Mouse (Mus musculus) forebrain, embryonic 14.5 days (tissue): Measurements from ENCODE around the gene Vwa5b1. TPM values are rescaled to one million over a fixed set of nuclear protein-coding genes. Genes with fewer than 3 reads are reported as not detected.
A peak's percentile ranks its signal among the peaks of the same experiment; 100 is the strongest.

Experiments used
- ATAC-seq: fragments of 200-750 bp; cut with Nextera tagmentation; 2 replicates; pipeline ENCODE4 v1.8.0; 2017; ENCODE audit warnings: mild to moderate bottlenecking, moderate library complexity
- DNase-seq: peaks from one replicate; pipeline ENCODE4 v3.0.0-alpha.2; 2015; ENCODE audit warnings: low spot score
- H3K27ac ChIP-seq: fragments of 300-500 bp; sonication (generic); 2 replicates; pipeline ENCODE4 v1.5.1; 2014; ENCODE audit warnings: low read depth, mild to moderate bottlenecking, control low read depth, low read length, moderate library complexity
- H3K27me3 ChIP-seq: fragments of 300-500 bp; sonication (generic); replicated peaks from 2 replicates; pipeline ENCODE4 v1.6.1; 2014; ENCODE audit warnings: low read length, control low read depth, mixed read lengths; ENCODE audit not compliant: control insufficient read depth, insufficient read depth
- H3K36me3 ChIP-seq: fragments of 300-500 bp; sonication (generic); 2 replicates; pipeline ENCODE4 v1.6.1; 2014; ENCODE audit warnings: low read length, control low read depth; ENCODE audit not compliant: control insufficient read depth, insufficient read depth
- H3K4me1 ChIP-seq: fragments of 300-500 bp; sonication (generic); 2 replicates; pipeline ENCODE4 v1.6.1; 2014; ENCODE audit warnings: antibody characterized with exemption, low read length, control low read depth; ENCODE audit not compliant: control insufficient read depth, insufficient read depth
- H3K4me2 ChIP-seq: fragments of 300-500 bp; sonication (generic); 2 replicates; pipeline ENCODE4 v1.6.1; 2014; ENCODE audit warnings: mild to moderate bottlenecking, control low read depth, low read length
- H3K4me3 ChIP-seq: fragments of 300-500 bp; sonication (generic); 2 replicates; pipeline ENCODE4 v1.5.1; 2014; ENCODE audit warnings: low read depth, low read length, control low read depth
- H3K9ac ChIP-seq: fragments of 300-500 bp; sonication (generic); 2 replicates; pipeline ENCODE4 v1.6.1; 2014; ENCODE audit warnings: mild to moderate bottlenecking, low read length, control low read depth, moderate library complexity
- H3K9me3 ChIP-seq: fragments of 300-500 bp; sonication (generic); replicated peaks from 2 replicates; pipeline ENCODE4 v1.6.1; 2016; ENCODE audit warnings: low read length, control low read depth, mixed read lengths; ENCODE audit not compliant: control insufficient read depth
- WGBS: fragments of 180-500 bp; shearing (Covaris S2); extraction: QIAGEN DNeasy Blood & Tissue Kit; methylation state at CpG from one replicate; pipeline ENCODE4 v1.1.7; 2014; 5-methylcytosine and 5-hydroxymethylcytosine counted together
- polyA plus RNA-seq: library from polyadenylated mRNA; unstranded; fragments of >200 nt; fragmentation: Nextera tagmentation; extraction: Ambion mirVana; gene quantifications from 2 replicates; pipeline ENCODE4 v1.2.1, GENCODE M21; 2014

The Vwa5b1 gene
- polyA plus RNA-seq, 1 experiment from 2014 or later: 0.30 TPM

DNA sequence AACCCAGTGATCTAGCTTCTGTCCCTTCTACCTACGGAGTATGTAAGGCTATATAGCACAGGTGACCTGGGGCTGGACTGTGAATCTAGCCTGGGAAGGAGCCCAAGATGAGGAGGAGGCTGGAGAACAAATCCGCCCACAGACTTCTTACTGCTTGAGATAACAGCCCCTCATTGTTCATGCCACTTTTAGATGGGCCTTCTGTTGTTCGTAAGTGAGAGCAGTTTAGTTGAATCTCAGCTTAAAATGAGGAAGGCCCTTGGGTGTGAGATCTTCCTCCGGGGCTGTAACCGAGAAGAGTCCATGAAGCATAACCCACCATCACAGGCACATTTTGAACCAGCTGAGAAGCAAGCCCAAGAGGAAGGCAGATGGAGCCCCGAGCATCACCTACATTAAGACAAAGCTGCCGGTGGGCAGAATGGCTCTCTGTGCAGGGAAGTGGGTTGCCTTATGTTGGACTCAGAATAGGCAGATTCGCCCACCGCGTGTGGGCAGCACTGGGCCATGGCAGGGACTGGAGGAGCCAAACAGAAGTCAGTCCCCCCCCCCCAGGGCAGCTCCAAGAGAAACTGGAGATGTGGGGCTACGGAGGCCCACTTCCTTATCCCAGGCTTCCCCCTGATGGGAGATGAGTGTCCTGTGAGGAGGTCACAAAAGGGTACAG is 24.4 kb upstream of the Vwa5b1 start:
- Histone ChIP-seq H3K4me1 (0 out of 2 replicates have a peak, but pooled peaks cover 2% of the 10 kb centered on the region), H3K4me2 (no peak overlapping the region), H3K9ac (no peak overlapping the region), H3K9me3 (no peaks in the 10 kb centered on the region), H3K4me3 (no peak overlapping the region), H3K27me3 (no peaks in the 10 kb centered on the region), H3K36me3 (no peaks in the 10 kb centered on the region), H3K27ac (no peak overlapping the region)
- ATAC-seq (no peak), DNase-seq (no peak)
- WGBS: 81% methylated on average over 11 of the region's 11 CpGs

DNA sequence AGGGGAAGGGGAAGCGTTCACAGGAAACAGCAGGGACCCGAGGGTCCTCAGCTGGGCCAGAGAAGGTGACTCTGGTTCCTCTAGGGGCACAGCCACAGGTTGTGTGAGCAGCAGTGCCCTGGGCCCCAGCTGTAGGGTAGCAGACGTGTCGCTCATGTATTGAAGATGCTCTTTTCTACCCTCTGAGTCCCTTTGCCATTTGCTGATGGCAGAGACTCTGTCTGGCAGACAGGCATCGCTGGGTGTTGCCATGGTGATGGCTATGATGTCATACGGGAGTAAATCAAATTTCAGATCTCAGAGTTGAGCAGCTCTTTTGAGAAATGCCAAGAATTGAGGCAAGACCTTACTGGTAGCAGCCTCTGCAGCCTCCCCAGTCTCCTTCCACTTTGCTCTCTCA is 17.4 kb upstream of the Vwa5b1 start:
- no peaks in the 10 kb centered on the region for H3K36me3 ChIP-seq
- DNase-seq (peak; percentile 82), ATAC-seq (no peak)
- no peak overlapping the region for H3K9ac ChIP-seq
- H3K27ac ChIP-seq: no peak overlapping the region
- no peak overlapping the region for H3K4me2 ChIP-seq
- 28% methylated on average over 6 of the region's 6 CpGs for WGBS
- H3K4me1 ChIP-seq: peaks cover 4% of the 10 kb centered on the region; the same call in 1 of the 2 replicates
- no peak overlapping the region for H3K4me3 ChIP-seq
- H3K9me3 ChIP-seq: no peaks in the 10 kb centered on the region
- H3K27me3 ChIP-seq: no peaks in the 10 kb centered on the region

- DNase-seq (no peak), ATAC-seq (no peak)
- Histone ChIP-seq H3K4me3 (no peak overlapping the region), H3K36me3 (no peaks in the 10 kb centered on the region), H3K4me1 (peaks cover 4% of the 10 kb centered on the region; the same call in 1 of the 2 replicates), H3K4me2 (no peak overlapping the region), H3K27ac (no peak overlapping the region), H3K9me3 (no peaks in the 10 kb centered on the region), H3K9ac (no peak overlapping the region), H3K27me3 (no peaks in the 10 kb centered on the region)
- WGBS: 93% methylated on average over 4 of the region's 4 CpGs
These were observed 16.2 kb upstream of the Vwa5b1 start for GRCm38 (mm10) chr4:138651881-138652280.

GRCm38 (mm10) chr4:138648096-138648635 is 12.5 kb upstream of the Vwa5b1 start:
- Histone ChIP-seq H3K4me1 (peaks cover 2% of the 10 kb centered on the region; the same call in 1 of the 2 replicates), H3K36me3 (no peaks in the 10 kb centered on the region), H3K27me3 (no peaks in the 10 kb centered on the region), H3K9me3 (no peaks in the 10 kb centered on the region), H3K4me2 (no peak overlapping the region), H3K4me3 (no peak overlapping the region), H3K27ac (no peak overlapping the region), H3K9ac (no peak overlapping the region)
- 77% methylated on average over 3 of the region's 3 CpGs for WGBS
- DNase-seq: no peak
- ATAC-seq: no peak

DNA sequence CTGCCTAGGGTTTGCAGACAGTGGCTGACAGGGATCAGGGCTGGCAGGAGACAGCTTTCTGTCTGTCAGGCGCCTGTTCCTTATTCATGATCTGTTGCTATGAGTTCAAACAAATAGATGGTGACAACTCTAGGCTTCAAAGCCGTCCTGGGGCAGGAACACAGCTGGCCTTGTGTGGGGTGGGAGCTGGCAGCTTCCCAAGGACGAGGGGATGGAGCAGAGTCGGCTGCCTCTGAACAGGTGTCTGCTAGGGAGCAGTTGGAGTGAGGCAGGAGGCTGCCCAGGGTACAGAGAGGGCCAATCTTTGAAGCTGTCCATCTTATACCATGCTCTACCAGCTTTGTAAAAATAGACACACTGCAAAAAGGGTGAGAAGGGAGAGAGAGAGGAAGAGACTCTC is 6.6 kb upstream of the Vwa5b1 start:
- Histone ChIP-seq H3K4me1 (no peaks in the 10 kb centered on the region), H3K9ac (no peak overlapping the region), H3K27ac (no peak overlapping the region), H3K4me2 (no peak overlapping the region), H3K9me3 (no peaks in the 10 kb centered on the region), H3K27me3 (no peaks in the 10 kb centered on the region), H3K36me3 (no peaks in the 10 kb centered on the region), H3K4me3 (no peak overlapping the region)
- DNase-seq: no peak
- 20% methylated on average over 4 of the region's 4 CpGs for WGBS
- no peak for ATAC-seq

- H3K36me3 ChIP-seq: no peaks in the 10 kb centered on the region
- DNase-seq (no peak), ATAC-seq (no peak)
- no peak overlapping the region for H3K27ac ChIP-seq
- H3K9ac ChIP-seq: no peak overlapping the region
- 60% methylated on average over 4 of the region's 4 CpGs for WGBS
- peaks cover 5% of the 10 kb centered on the region for H3K4me1 ChIP-seq
- no peak overlapping the region for H3K4me3 ChIP-seq
- H3K4me2 ChIP-seq: no peak overlapping the region
- H3K9me3 ChIP-seq: no peaks in the 10 kb centered on the region
- H3K27me3 ChIP-seq: no peaks in the 10 kb centered on the region
These were observed 445 bp upstream of the Vwa5b1 start for GRCm38 (mm10) chr4:138636146-138636511.

GRCm38 (mm10) chr4:138628256-138628655 is 7.4 kb downstream of the Vwa5b1 start:
- 64% methylated on average over 5 of the region's 5 CpGs for WGBS
- H3K4me2 ChIP-seq: no peak overlapping the region

DNA sequence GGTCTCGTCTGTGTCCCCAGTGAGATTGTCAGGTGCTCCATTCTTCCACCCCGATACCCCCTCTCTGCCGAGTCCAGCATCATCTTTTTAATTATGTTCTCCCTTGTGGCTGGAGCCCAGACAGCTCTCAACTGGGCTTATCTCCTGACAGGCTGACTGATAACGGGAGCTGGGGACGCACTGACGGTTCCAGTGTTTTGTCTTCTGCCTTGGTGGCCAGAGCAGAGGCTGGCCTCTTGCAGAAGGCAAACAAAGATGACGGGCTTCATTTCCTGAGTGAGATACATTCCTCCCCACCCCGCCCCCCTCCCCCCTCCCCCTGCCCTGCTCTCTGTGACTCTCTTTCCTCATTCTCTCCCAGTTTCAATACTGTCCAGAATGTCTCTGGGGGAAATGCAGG is 21.2 kb downstream of the Vwa5b1 start:
- H3K36me3 ChIP-seq: no peaks in the 10 kb centered on the region
- H3K4me3 ChIP-seq: no peak overlapping the region
- no peaks in the 10 kb centered on the region for H3K9me3 ChIP-seq
- H3K27ac ChIP-seq: no peak overlapping the region
- WGBS: 20% methylated on average over 8 of the region's 8 CpGs
- DNase-seq (no peak), ATAC-seq (no peak)
- H3K27me3 ChIP-seq: no peaks in the 10 kb centered on the region
- H3K4me2 ChIP-seq: no peak overlapping the region
- H3K9ac ChIP-seq: no peak overlapping the region
- H3K4me1 ChIP-seq: no peaks in the 10 kb centered on the region

More at GRCm38 (mm10) chr4:138628256-138628655, 7.4 kb downstream of the Vwa5b1 start:
- DNase-seq: no peak
- Histone ChIP-seq H3K4me3 (no peak overlapping the region), H3K9me3 (no peaks in the 10 kb centered on the region), H3K4me1 (no peaks in the 10 kb centered on the region), H3K27me3 (no peaks in the 10 kb centered on the region; the same call in 1 of the 2 replicates), H3K36me3 (no peaks in the 10 kb centered on the region), H3K9ac (no peak overlapping the region), H3K27ac (no peak overlapping the region)
- ATAC-seq: no peak

DNA sequence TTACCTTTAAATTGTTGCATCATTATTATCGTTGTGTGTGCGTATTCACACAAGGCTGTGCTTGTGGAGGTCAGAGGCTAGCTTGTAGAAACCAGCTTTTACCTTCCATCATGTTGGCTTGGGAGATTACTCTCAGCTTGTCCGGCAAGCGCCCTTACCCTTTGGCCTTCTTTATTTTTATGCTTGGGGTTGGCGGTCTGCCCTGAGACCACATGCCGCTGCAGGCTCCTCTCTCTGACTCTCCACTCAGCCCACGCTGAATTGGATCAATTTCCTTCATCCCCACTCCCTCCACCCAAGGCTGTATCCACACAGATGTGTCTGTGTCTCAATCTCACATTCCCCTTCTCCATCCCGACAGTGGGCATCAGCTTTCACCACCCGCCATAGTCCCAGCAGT is 33.8 kb downstream of the Vwa5b1 start:
- H3K27ac ChIP-seq: no peak overlapping the region
- WGBS: 84% methylated on average over 9 of the region's 9 CpGs
- H3K9ac ChIP-seq: no peak overlapping the region
- H3K36me3 ChIP-seq: no peaks in the 10 kb centered on the region
- no peaks in the 10 kb centered on the region for H3K9me3 ChIP-seq
- DNase-seq (no peak), ATAC-seq (no peak)
- H3K27me3 ChIP-seq: 0 out of 2 replicates have a peak, but pooled peaks cover 4% of the 10 kb centered on the region
- no peak overlapping the region for H3K4me3 ChIP-seq
- no peak overlapping the region for H3K4me2 ChIP-seq
- peaks cover 21% of the 10 kb centered on the region for H3K4me1 ChIP-seq
